Mouse (Mus musculus): ENCODE data around the gene Dctpp1.

DNA sequence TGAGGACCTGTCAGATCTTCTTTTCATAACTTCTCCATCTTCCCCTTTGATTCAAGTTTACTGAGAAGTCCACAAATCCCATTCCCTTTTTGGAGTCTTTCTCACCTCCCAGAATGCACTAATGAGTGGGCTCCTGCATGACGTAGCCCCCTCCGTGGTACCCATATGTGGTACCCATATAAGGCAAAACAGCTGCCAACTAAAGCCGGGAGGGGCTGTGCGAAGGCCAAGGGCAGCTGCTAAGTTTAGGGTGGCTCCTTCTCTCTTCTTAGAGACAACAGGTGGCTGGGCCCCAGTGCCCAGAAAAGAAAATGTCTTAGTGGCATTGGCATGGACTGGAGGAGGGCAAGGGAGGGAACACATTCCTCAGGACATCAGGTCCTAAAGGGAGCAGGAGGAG lies 50.2 kb downstream of the Dctpp1 start:
- TF ChIP-seq GATA1 (IDR thresholded peaks at IDR 0.05; ENCODE audit: borderline replicate concordance, low read length), result no peak
- TF ChIP-seq FLI1 (IDR thresholded peaks at IDR 0.05; ENCODE audit: low read length), result no peak

All from megakaryocyte, embryonic 14.5 days (primary cell).